Mouse (Mus musculus) central nervous system, embryonic 14 days (tissue): Measurements from ENCODE around the gene Commd8. TPM values are rescaled to one million over a fixed set of nuclear protein-coding genes. Genes with fewer than 3 reads are reported as not detected.

Experiments
- polyA plus RNA-seq: library from polyadenylated mRNA; depleted of rRNA; stranded (reverse); fragments of >200 nt; gene quantifications from 2 replicates; pipeline ENCODE4 v1.2.3, GENCODE M21; 2012; rRNA removed

Commd8 gene
- polyA plus RNA-seq, result 60.5 and 67.2 TPM in 2 replicates

DNA sequence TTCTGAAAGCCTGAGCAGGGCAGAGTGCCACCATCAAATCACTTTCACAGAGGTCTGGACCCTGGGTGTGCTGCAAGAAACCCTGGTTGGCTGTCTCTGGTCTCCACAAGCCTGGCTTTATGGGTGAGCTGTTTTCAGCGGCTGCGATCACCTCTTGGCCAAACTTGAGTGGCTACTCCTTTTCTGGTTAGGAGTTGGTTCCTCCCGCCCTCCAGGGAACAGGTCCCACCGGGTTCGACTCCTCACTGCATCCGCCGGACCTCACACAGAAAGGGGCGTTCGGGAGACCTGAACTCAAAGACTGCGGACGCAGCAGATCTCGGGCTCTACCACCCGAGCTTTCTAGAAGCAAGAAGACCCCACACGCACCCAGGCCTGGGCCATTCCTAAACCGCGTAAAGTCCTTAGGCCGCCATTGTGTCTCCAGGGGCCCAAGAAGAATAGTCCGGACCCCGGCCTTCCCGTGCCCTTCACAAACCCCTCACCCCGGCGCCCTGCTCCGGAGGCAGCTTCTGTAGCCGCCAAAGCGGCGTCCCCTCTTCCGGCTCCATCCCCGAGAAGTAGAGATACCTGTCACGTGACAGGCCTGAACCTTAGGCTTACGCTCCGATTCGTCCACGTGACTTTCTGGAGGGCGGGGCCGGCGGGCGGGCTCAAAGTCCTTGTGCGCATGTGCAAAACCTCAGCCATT, at the start of gene Commd8:
Gene Commd8, minus strand, starts transcription at position 596 of the 691 bp plus-strand sequence.

